Mouse (Mus musculus) adrenal gland, adult 18-20 months (tissue): Measurements from ENCODE around the gene Zfp787. TPM values are rescaled to one million over a fixed set of nuclear protein-coding genes. Genes with fewer than 3 reads are reported as not detected.
A peak's percentile ranks its signal among the peaks of the same experiment; 100 is the strongest.
"Not testable (repeated sequence)": the region's sequence is repeated elsewhere in the genome, so short reads cannot be mapped to it uniquely, and the experiment has no call there.

Source experiments
- DNase-seq, 2 experiments: peaks; one replicate each; pipeline ENCODE4 v3.0.0; 2021 to 2022; ENCODE audit warnings: low spot score in 2 of 2
- long read RNA-seq, 2 experiments: library from polyadenylated mRNA; stranded (forward); transcript quantifications; one replicate each; pipeline ENCODE4 v2.0.0; 2021
- total RNA-seq, 2 experiments: library from RNA; stranded (reverse); gene quantifications; 1 replicate in 1 of 2; 2 replicates in 1 of 2; pipeline ENCODE4 v1.2.3; 2021

Gene Zfp787
- total RNA-seq: 10 to 100 TPM; 43.2 to 47.7 TPM
- long read RNA-seq, experiment 1, transcript Zfp787-201 (3 exons, 1,897 nt): major isoform, 26 of 36 reads
- long read RNA-seq, experiment 1, partial matches to known transcripts: 2 of 36 reads
- long read RNA-seq, experiment 1, other reads (novel, unspliced or antisense): 7 of 36 reads
- long read RNA-seq, experiment 2, transcript Zfp787-202 (3 exons, 696 nt): minor isoform, 7 of 126 reads
- long read RNA-seq, experiment 2, transcript Zfp787-201 (3 exons, 1,897 nt): major isoform, 82 of 126 reads
- long read RNA-seq, experiment 2, partial matches to known transcripts: 15 of 126 reads
- long read RNA-seq, experiment 2, other reads (novel, unspliced or antisense): 19 of 126 reads

DNA sequence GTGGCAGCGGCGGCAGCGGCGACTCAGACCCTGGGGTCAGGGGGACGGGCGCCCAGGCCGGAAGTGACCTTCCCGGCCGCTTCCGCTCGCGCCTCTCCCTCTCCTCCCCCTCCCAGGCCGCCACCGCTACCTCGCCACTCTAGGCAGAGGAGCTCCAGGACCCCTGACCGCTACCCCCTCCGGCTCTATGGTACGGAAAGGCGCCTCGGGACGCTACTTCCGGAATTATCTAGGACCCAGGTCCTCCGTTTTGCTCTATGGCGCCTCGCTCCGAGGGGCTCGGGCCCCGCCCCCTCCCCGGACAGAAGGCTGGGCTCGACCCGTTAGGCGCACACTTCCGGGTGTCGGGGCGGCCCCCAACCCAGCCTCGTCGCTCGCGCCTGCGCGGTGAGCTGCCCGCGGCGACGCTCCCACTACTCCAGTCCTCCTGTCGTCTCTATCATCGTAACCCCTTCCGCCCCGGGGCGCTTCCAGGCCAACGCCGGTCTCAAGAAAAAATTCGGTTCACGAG is at the start of gene Zfp787:
Gene Zfp787, minus strand, starts transcription at position 97 of the 511 bp plus-strand sequence.
- peak; percentile 94 for DNase-seq

DNA sequence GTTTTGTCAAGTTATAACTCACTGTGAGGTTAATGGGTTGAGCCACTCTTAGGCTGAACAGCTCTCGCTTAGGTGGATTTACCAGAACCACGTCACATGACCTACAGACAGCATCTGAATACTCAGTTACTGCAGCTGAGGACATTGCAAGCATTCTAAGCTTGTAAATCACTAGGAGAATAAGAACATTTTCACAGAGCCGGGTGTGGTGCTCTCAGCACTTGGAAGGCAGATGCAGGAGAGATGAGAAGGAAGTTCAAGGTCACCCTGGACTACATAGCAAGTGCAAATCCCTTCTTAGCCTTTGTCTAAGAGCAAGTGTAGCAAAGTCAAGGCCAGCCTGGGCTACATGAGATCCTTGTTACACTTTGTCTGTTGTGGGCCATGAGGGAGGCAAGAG is 48.4 kb upstream of the Zfp787 start:
- DNase-seq: no peak

GRCm38 (mm10) chr7:6196790-6197189 is 41.0 kb upstream of the Zfp787 start, which contains the start of gene Galp:
TSS of gene Galp (plus strand) at chr7:6197090.
- DNase-seq: no peak

DNA sequence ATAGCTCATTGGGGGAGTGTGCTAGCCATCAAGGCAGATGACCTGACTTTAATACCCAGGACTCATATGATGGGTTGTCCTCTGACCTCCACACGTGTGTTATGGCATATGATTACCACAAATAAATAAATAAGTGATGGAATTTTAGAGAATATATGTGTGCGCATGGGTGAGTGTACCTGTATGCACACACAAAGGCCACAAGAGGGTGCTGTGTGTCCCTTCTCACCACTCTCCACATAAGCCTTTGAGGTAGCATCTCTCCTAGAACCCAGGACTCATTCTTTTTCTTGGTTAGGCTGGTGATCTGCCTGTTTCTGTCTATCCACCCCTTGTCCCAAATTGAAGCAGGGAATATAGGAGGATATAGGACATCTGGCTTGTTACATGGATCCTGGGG is 40.0 kb upstream of the Zfp787 start:
- no peak for DNase-seq

GRCm38 (mm10) chr7:6194129-6194528 is 38.3 kb upstream of the Zfp787 start:
- DNase-seq: peak; percentile 59 to 62

GRCm38 (mm10) chr7:6191376-6191775 is 35.6 kb upstream of the Zfp787 start:
- DNase-seq: peak; percentile 75 to 82

- DNase-seq: no peak
Measured at GRCm38 (mm10) chr7:6189542-6189941, 33.7 kb upstream of the Zfp787 start.

GRCm38 (mm10) chr7:6186756-6187155 is 31.0 kb upstream of the Zfp787 start:
- no peak for DNase-seq

- no peak for DNase-seq
Measured at GRCm38 (mm10) chr7:6186176-6186575, 30.4 kb upstream of the Zfp787 start.

- no peak for DNase-seq
Measured at GRCm38 (mm10) chr7:6185391-6185790, 29.6 kb upstream of the Zfp787 start.

GRCm38 (mm10) chr7:6184521-6184920 is 28.7 kb upstream of the Zfp787 start:
- no peak for DNase-seq

GRCm38 (mm10) chr7:6183802-6184201 is 28.0 kb upstream of the Zfp787 start:
- no peak for DNase-seq

DNA sequence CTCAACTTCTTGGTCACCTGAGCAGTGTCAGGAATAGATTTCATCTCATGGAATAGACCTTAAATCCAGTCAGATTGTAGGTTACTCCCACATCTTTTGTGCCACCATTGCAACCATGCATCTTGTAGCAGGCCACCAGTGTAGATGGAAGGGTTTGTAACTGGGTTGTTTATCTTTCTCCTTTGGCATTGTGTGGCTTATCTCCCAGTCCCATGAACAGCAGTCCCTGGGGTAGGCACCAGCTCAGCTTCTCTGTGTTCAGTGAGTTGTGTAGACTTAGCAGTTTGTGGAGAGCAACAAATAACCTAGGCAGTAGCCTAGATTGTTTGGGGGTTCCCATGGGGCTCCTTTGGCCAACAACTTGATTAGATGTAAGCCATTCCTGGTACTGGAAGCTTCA is 27.1 kb upstream of the Zfp787 start:
- no peak for DNase-seq

GRCm38 (mm10) chr7:6179013-6179412 is 23.2 kb upstream of the Zfp787 start:
- no peak for DNase-seq

DNA sequence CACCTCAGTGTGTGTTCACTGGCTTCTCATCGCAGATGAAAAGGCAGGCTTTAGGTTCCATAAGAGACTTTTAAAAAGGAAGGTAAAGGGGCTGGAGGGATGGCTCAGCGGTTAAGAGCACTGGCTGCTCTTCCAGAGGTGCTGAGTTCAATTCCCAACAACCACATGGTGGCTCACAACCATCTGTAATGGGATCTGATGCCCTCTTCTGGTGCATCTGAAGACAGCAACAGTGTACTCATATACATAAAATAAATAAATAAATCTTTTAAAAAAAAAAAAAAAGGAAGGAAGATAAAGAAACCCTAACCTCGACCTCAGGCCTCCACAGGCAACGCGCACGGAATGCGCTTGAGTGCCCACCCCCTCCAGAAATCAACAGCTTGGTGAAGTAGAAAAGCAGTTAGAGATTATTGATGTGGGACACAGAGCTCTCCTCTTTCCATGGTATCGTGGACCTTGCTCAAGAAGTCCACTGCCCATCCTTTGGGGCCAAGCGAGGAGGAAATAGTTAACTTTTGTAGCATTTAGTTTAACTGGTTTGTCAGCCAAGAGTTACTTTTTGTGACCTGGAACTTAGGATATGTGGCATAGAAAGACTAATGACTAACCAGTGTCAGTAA is 18.7 kb upstream of the Zfp787 start:
- not testable (repeated sequence) for DNase-seq

DNA sequence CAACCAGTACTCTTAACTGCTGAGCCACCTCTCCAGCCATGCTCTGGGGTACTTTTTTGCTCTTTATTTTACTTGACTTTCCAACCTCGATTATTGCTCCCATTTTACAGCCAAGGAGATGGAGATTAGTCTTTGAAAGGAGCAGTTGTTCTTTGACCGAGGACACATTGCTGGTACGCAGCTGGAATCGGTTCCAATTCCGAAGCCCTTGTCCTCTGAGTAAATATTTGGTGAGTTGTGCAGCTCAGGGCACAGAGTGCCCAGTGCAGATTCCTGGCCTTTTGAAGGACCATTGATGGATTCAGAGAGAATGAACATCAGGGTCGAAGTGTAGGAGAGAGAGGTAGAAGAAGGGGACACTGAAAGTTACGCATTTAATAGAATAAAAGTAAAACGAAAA is 18.1 kb upstream of the Zfp787 start:
- DNase-seq: no peak

DNA sequence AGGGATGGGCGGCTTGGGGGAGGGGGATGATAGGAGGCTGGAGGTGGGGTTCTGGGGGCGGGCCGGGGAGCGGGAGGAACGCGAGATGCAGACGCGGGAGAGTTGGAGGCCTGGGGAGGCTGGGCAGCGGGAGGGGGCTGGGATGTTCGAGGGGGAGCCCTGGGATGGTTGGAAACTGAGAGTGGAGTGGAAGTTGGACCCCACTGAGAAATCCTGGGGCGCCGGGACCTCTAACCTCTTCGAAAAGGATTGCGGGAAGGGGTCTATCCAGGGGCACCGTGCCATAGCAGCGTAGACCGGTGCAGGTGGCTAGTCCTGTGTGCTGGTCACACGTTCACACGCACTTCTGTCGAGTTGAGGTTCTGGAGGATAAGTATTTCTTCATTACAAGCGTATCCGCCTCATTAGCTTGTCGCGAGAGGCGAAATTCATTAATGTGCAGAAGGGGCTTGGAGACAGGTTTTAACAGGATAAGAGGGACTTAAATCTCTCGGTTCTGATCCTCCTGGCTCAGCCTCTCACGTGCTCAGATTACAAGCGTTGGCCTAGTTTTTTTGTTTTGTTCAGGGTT is 17.0 kb upstream of the Zfp787 start:
- no peak for DNase-seq

- peak; percentile 96 to 97 for DNase-seq
Measured at GRCm38 (mm10) chr7:6172006-6172649, 16.3 kb upstream of the Zfp787 start, which contains the start of gene Zfp444. TSS of gene Zfp444 (plus strand) at chr7:6172226.

DNA sequence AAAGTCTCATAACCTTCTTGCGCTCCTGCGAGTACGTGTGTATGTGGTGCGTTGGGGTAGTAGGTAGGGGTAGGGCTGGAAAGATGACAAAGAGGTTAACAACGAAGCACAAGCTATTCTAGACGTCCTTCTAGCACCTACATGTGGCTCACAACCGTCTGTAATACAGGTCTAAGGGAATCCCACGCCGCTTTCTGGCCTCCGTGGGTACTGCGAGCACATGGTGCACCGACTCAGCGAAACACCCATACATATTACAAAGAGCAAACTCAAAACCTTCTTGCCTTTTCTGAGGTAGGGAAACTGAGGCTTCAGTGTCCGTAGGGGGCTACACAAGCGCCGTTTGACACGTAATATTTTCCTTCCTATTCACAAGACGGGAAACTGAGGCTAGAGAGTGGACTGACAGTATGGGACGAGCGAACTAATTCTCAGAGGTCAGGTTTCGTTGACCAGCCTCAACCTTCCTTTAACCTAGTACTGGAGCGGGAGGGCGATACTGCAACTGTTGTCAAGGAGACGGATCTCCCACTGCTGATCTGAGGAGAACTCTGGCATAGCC is 15.7 kb upstream of the Zfp787 start:
- peak; percentile 58 to 63 for DNase-seq

GRCm38 (mm10) chr7:6170871-6171270 is 15.1 kb upstream of the Zfp787 start:
- no peak for DNase-seq

GRCm38 (mm10) chr7:6170391-6170790 is 14.6 kb upstream of the Zfp787 start:
- no peak for DNase-seq
